Mouse (Mus musculus) hindbrain, embryonic 10.5 days (tissue): Measurements from ENCODE around the gene 1810049J17Rik. TPM values are rescaled to one million over a fixed set of nuclear protein-coding genes. Genes with fewer than 3 reads are reported as not detected.

Source experiments
- DNase-seq: peaks from one replicate; pipeline ENCODE4 v3.0.0-alpha.2; 2017; ENCODE audit warnings: low spot score
- H3K27ac ChIP-seq: fragments of 300-500 bp; sonication (generic); 2 replicates; pipeline ENCODE4 v1.5.1; 2016; ENCODE audit warnings: mild to moderate bottlenecking, moderate library complexity
- H3K27me3 ChIP-seq: fragments of 300-500 bp; sonication (generic); 2 replicates; pipeline ENCODE4 v1.6.1; 2016; ENCODE audit warnings: mild to moderate bottlenecking; ENCODE audit not compliant: poor library complexity, insufficient read depth, severe bottlenecking
- H3K36me3 ChIP-seq: fragments of 300-500 bp; sonication (generic); 2 replicates; pipeline ENCODE4 v1.6.1; 2016; ENCODE audit warnings: mild to moderate bottlenecking, moderate library complexity
- H3K4me1 ChIP-seq: fragments of 300-500 bp; sonication (generic); replicated peaks from 2 replicates; pipeline ENCODE4 v1.6.1; 2016; ENCODE audit warnings: mild to moderate bottlenecking
- H3K4me3 ChIP-seq: fragments of 300-500 bp; sonication (generic); 2 replicates; pipeline ENCODE4 v1.5.1; 2016; ENCODE audit warnings: mild to moderate bottlenecking, moderate library complexity
- H3K9me3 ChIP-seq: fragments of 300-500 bp; sonication (generic); 2 replicates; pipeline ENCODE4 v1.6.1; 2016; ENCODE audit warnings: mild to moderate bottlenecking, moderate library complexity
- WGBS: fragments of 180-500 bp; shearing (Covaris S2); methylation state at CpG from one replicate; pipeline ENCODE4 v1.1.7; 2016; 5-methylcytosine and 5-hydroxymethylcytosine counted together
- polyA plus RNA-seq: library from polyadenylated mRNA; unstranded; fragments of >200 nt; fragmentation: Nextera tagmentation; extraction: Ambion mirVana; gene quantifications from 2 replicates; pipeline ENCODE4 v1.2.1, GENCODE M21; 2016

1810049J17Rik gene
- polyA plus RNA-seq, 1 experiment from 2014 or later = 1.3 TPM

GRCm38 (mm10) chr15:12340536-12341400 is 19.1 kb upstream of the 1810049J17Rik start:
- WGBS = 59% methylated on average over 5 of the region's 5 CpGs
- no peaks in the 10 kb centered on the region for H3K9me3 ChIP-seq
- no peaks in the 10 kb centered on the region for H3K27me3 ChIP-seq
- no peak overlapping the region for H3K4me3 ChIP-seq
- no peak for DNase-seq
- peaks cover 41% of the 10 kb centered on the region for H3K36me3 ChIP-seq
- H3K4me1 ChIP-seq = peaks cover 20% of the 10 kb centered on the region
- H3K27ac ChIP-seq = peak overlapping the region; percentile 76

- Histone ChIP-seq H3K36me3 (peaks cover 11% of the 10 kb centered on the region), H3K27me3 (no peaks in the 10 kb centered on the region), H3K27ac (no peak overlapping the region), H3K9me3 (no peaks in the 10 kb centered on the region), H3K4me3 (no peak overlapping the region), H3K4me1 (peaks cover 20% of the 10 kb centered on the region)
- 91% methylated on average over 3 of the region's 3 CpGs for WGBS
- no peak for DNase-seq
Measured at GRCm38 (mm10) chr15:12337779-12338137, 16.1 kb upstream of the 1810049J17Rik start.

- Histone ChIP-seq H3K27me3 (no peaks in the 10 kb centered on the region), H3K36me3 (peaks cover 6% of the 10 kb centered on the region), H3K9me3 (no peaks in the 10 kb centered on the region), H3K27ac (no peak overlapping the region), H3K4me1 (peaks cover 20% of the 10 kb centered on the region), H3K4me3 (no peak overlapping the region)
- whole genome bisulfite sequencing = 91% methylated on average over 4 of the region's 4 CpGs
- no peak for DNase-seq
Measured at GRCm38 (mm10) chr15:12337030-12337778, 15.5 kb upstream of the 1810049J17Rik start.

- H3K27me3 ChIP-seq = no peaks in the 10 kb centered on the region
- no peak overlapping the region for H3K4me3 ChIP-seq
- H3K27ac ChIP-seq = no peak overlapping the region
- WGBS = 84% methylated on average over 4 of the region's 4 CpGs
- no peaks in the 10 kb centered on the region for H3K9me3 ChIP-seq
- 0 out of 2 replicates have a peak, but pooled peaks cover 3% of the 10 kb centered on the region for H3K4me1 ChIP-seq
- H3K36me3 ChIP-seq = peaks cover 12% of the 10 kb centered on the region; the same call in 1 of the 2 replicates
- DNase-seq = no peak
Measured at GRCm38 (mm10) chr15:12334381-12334780, 12.7 kb upstream of the 1810049J17Rik start.

GRCm38 (mm10) chr15:12331300-12331699 is 9.6 kb upstream of the 1810049J17Rik start:
- Histone ChIP-seq H3K9me3 (no peaks in the 10 kb centered on the region), H3K36me3 (peaks cover 18% of the 10 kb centered on the region), H3K27me3 (no peaks in the 10 kb centered on the region), H3K4me3 (no peak overlapping the region), H3K4me1 (0 out of 2 replicates have a peak, but pooled peaks cover under 1% of the 10 kb centered on the region), H3K27ac (no peak overlapping the region)
- DNase-seq = no peak
- 76% methylated on average over 1 of the region's 1 CpGs for WGBS

- no peak overlapping the region for H3K27ac ChIP-seq
- H3K9me3 ChIP-seq = no peaks in the 10 kb centered on the region
- no peaks in the 10 kb centered on the region for H3K27me3 ChIP-seq
- peaks cover 22% of the 10 kb centered on the region for H3K36me3 ChIP-seq
- DNase-seq = no peak
- no peaks in the 10 kb centered on the region for H3K4me1 ChIP-seq
- H3K4me3 ChIP-seq = no peak overlapping the region
Measured at GRCm38 (mm10) chr15:12330892-12331291, 9.2 kb upstream of the 1810049J17Rik start.

- Histone ChIP-seq H3K9me3 (no peaks in the 10 kb centered on the region), H3K27ac (no peak overlapping the region), H3K36me3 (peaks cover 26% of the 10 kb centered on the region), H3K27me3 (no peaks in the 10 kb centered on the region), H3K4me3 (no peak overlapping the region), H3K4me1 (no peaks in the 10 kb centered on the region)
- no peak for DNase-seq
- WGBS = 92% methylated on average over 3 of the region's 3 CpGs
Measured at GRCm38 (mm10) chr15:12330389-12330788, 8.7 kb upstream of the 1810049J17Rik start.

GRCm38 (mm10) chr15:12324326-12324725 is 2.6 kb upstream of the 1810049J17Rik start:
- no peak overlapping the region for H3K27ac ChIP-seq
- peaks cover 11% of the 10 kb centered on the region for H3K27me3 ChIP-seq
- no peak for DNase-seq
- 84% methylated on average over 1 of the region's 1 CpGs for WGBS
- H3K36me3 ChIP-seq = peaks cover 14% of the 10 kb centered on the region
- H3K4me3 ChIP-seq = no peak overlapping the region
- H3K9me3 ChIP-seq = no peaks in the 10 kb centered on the region
- H3K4me1 ChIP-seq = peaks cover 25% of the 10 kb centered on the region

GRCm38 (mm10) chr15:12322676-12323402 is 1.1 kb upstream of the 1810049J17Rik start:
- Histone ChIP-seq H3K27me3 (peaks cover 23% of the 10 kb centered on the region), H3K4me1 (peaks cover 25% of the 10 kb centered on the region), H3K9me3 (no peaks in the 10 kb centered on the region), H3K4me3 (peak overlapping the region; percentile 98), H3K27ac (no peak overlapping the region), H3K36me3 (peaks cover 14% of the 10 kb centered on the region)
- no peak for DNase-seq
- WGBS = 28% methylated on average over 9 of the region's 9 CpGs

GRCm38 (mm10) chr15:12321091-12321787 is 460 bp downstream of the 1810049J17Rik start, which contains the start of gene Golph3:
TSS of gene Golph3 (plus strand) at chr15:12321450.
- peak; percentile 95 for DNase-seq
- Histone ChIP-seq H3K4me1 (peaks cover 25% of the 10 kb centered on the region), H3K4me3 (peak within 1 kb of the TSS; percentile 98), H3K27ac (peak within 1 kb of the TSS; percentile 98), H3K27me3 (peaks cover 23% of the 10 kb centered on the region), H3K36me3 (peaks cover 8% of the 10 kb centered on the region), H3K9me3 (no peaks in the 10 kb centered on the region)
- under 1% methylated on average over 74 of the region's 74 CpGs for WGBS

GRCm38 (mm10) chr15:12320441-12321090 is 1.1 kb downstream of the 1810049J17Rik start:
- Histone ChIP-seq H3K36me3 (peaks cover under 1% of the 10 kb centered on the region), H3K4me3 (peak overlapping the region; percentile 98), H3K4me1 (peaks cover 25% of the 10 kb centered on the region), H3K27ac (peak overlapping the region; percentile 98), H3K27me3 (peaks cover 23% of the 10 kb centered on the region), H3K9me3 (no peaks in the 10 kb centered on the region)
- WGBS = 7% methylated on average over 22 of the region's 22 CpGs
- no peak for DNase-seq
